ENCODE assay signal across 8 mouse cellular contexts in the genomic region with DNA sequence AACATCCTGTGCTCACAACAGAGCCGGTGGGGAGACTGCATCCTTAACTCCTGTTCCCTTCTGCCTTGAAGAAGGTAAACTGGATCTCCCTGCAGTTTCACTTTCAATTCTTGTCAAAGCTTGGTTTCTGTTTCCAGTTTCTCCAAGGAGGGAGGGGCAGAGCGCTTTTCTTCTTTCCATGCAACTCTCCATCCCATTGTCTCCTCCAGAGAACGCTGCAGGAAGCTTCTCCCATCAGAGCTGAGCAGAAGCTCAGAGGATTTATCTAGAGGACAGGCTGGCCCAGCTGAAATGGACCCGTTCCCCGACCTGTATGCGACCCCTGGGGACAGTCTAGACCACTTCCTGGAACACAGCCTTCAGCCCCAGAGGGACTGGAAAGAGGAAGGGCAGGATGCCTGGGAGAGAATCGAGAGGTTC. TPM values are rescaled to one million over a fixed set of nuclear protein-coding genes. Genes with fewer than 3 reads are reported as not detected.
DNase-seq lines count a peak whose midpoint lies in the region; ATAC-seq and TF ChIP-seq lines count a peak whose summit lies in the region.

No protein-coding gene starts in this region.

- DNase-seq in 416B (ENCODE audit: low read depth) (peak; percentile 47), MEL (ENCODE audit: low read depth, low spot score) (no peak)
- peak; percentile 98 for DNase-seq in heart, adult 11 months
- peak; percentile 41 for DNase-seq in lung, adult 2 months
- DNase-seq in splenic B cell, adult 2 months (ENCODE audit: low read depth, low spot score), result peak; percentile 39
- DNase-seq in embryo, embryonic 11 days, result no peak
- no peak for DNase-seq in spleen, postnatal 36 days (ENCODE audit: low spot score in 2 of 2)

- no peak for TF ChIP-seq EP300 in MEL (IDR thresholded peaks at IDR 0.05; ENCODE audit: low read depth in 1 of 2, low read length in 2 of 2)

- H3K9me3 ChIP-seq in MEL (replicated peaks; ENCODE audit: insufficient read depth, low read length), result no peaks in the 10 kb centered on the region
- no peaks in the 10 kb centered on the region for H3K9me3 ChIP-seq in intestine, postnatal 0 days (ENCODE audit: control insufficient read depth)

- H3K79me2 ChIP-seq in MEL (ENCODE audit: control insufficient read depth, insufficient read depth, low read length, poor library complexity), result no peaks in the 10 kb centered on the region

- peaks cover 8 to 17% of the 10 kb centered on the region in 2 experiments for H3K27me3 ChIP-seq in MEL (ENCODE audit: control insufficient read depth in 1 of 2, insufficient read depth in 2 of 2, low read length in 2 of 2)
- no peaks in the 10 kb centered on the region for H3K27me3 ChIP-seq in intestine, postnatal 0 days (replicated peaks; ENCODE audit: control insufficient read depth, insufficient read depth, low read length)
- H3K27me3 ChIP-seq in splenic B cell, adult 2 months (ENCODE audit: control insufficient read depth, insufficient read depth, low read length, poor library complexity, severe bottlenecking), result no peaks in the 10 kb centered on the region

- H3K36me3 ChIP-seq in MEL (ENCODE audit: control insufficient read depth in 1 of 2, insufficient read depth in 2 of 2, low read length in 2 of 2), result no peaks in the 10 kb centered on the region
- peaks cover 6% of the 10 kb centered on the region; the same call in 1 of the 2 replicates for H3K36me3 ChIP-seq in intestine, postnatal 0 days (ENCODE audit: control insufficient read depth, insufficient read depth)
- no peaks in the 10 kb centered on the region for H3K36me3 ChIP-seq in splenic B cell, adult 2 months (ENCODE audit: control insufficient read depth, insufficient read depth, low read length, poor library complexity, severe bottlenecking)

- H3K4me3 ChIP-seq in MEL (ENCODE audit: control insufficient read depth in 1 of 2, insufficient read depth in 1 of 2, low read depth in 2 of 2, low read length in 2 of 2), result peak overlapping the region; percentile 18 to 50
- peak overlapping the region; percentile 46 for H3K4me3 ChIP-seq in intestine, postnatal 0 days (ENCODE audit: low read depth, low read length)
- peak overlapping the region; percentile 65 for H3K4me3 ChIP-seq in lung, adult 2 months (replicated peaks; ENCODE audit: extremely low read depth, low read depth, low read length)

- H3K9ac ChIP-seq in MEL (ENCODE audit: control insufficient read depth, low read depth, low read length, poor library complexity, severe bottlenecking), result no peak overlapping the region
- H3K9ac ChIP-seq in intestine, postnatal 0 days (ENCODE audit: low read depth, low read length), result peak overlapping the region; percentile 43

- no peak for TF ChIP-seq CTCF in MEL (IDR thresholded peaks at IDR 0.05 in 2 of 3, conservative IDR thresholded peaks at IDR 0.05 in 1 of 3; ENCODE audit: control insufficient read depth in 1 of 3, insufficient read depth in 1 of 3, low read depth in 2 of 3, low read length in 3 of 3, poor library complexity in 1 of 3, severe bottlenecking in 1 of 3)
- no peak for TF ChIP-seq CTCF in intestine, postnatal 0 days (IDR thresholded peaks at IDR 0.05; ENCODE audit: low read depth)
- TF ChIP-seq CTCF in lung, adult 2 months (IDR thresholded peaks at IDR 0.05; ENCODE audit: insufficient read depth, low read length), result no peak

- peaks cover 0 to 3% of the 10 kb centered on the region in 2 experiments; a peak in 3 of 4 replicates for H3K4me1 ChIP-seq in MEL (ENCODE audit: control insufficient read depth in 1 of 2, insufficient read depth in 2 of 2, low read length in 2 of 2)
- no peaks in the 10 kb centered on the region for H3K4me1 ChIP-seq in intestine, postnatal 0 days (replicated peaks; ENCODE audit: control insufficient read depth, insufficient read depth, low read length)
- 0 out of 2 replicates have a peak, but pooled peaks cover 2% of the 10 kb centered on the region for H3K4me1 ChIP-seq in lung, adult 2 months (ENCODE audit: control insufficient read depth, insufficient read depth, low read length)

- no peak overlapping the region for H3K27ac ChIP-seq in MEL (ENCODE audit: control insufficient read depth, low read depth, low read length)
- peak overlapping the region; percentile 72 for H3K27ac ChIP-seq in intestine, postnatal 0 days (ENCODE audit: low read depth, low read length)

- peak overlapping the region; percentile 63 for H3K4me2 ChIP-seq in intestine, postnatal 0 days (replicated peaks; ENCODE audit: low read depth)

- WGBS in intestine, postnatal 0 days, result 4% methylated on average over 7 of the region's 7 CpGs
- WGBS in lung, adult 2 months, result under 1% methylated on average over 7 of the region's 7 CpGs

- no peak for TF ChIP-seq RAD21 in MEL (IDR thresholded peaks at IDR 0.05; ENCODE audit: low read depth, low read length)

- ATAC-seq in intestine, postnatal 0 days, result peak; percentile 70

- no peak for TF ChIP-seq POLR2A in MEL (IDR thresholded peaks at IDR 0.05; ENCODE audit: control insufficient read depth in 1 of 2, insufficient read depth in 1 of 2, low read depth in 1 of 2, low read length in 2 of 2, poor library complexity in 1 of 2)
- TF ChIP-seq POLR2A in lung, adult 2 months (IDR thresholded peaks at IDR 0.05; ENCODE audit: borderline replicate concordance, extremely low read depth, low read depth, low read length), result peak; percentile 30; the same call in 1 of the 2 replicates

TF ChIP-seq in MEL, 35 proteins besides CTCF, POLR2A, EP300 and RAD21:
- TF ChIP-seq MYB (IDR thresholded peaks at IDR 0.05; ENCODE audit: low read depth, low read length) (no peak), RCOR1 (IDR thresholded peaks at IDR 0.05; ENCODE audit: low read depth, low read length) (no peak), ZKSCAN1 (IDR thresholded peaks at IDR 0.05; ENCODE audit: low read depth, low read length) (no peak), ZC3H11A (IDR thresholded peaks at IDR 0.05; ENCODE audit: low read depth, low read length) (no peak), MYC (IDR thresholded peaks at IDR 0.05; ENCODE audit: low read depth, low read length) (no peak), ZNF384 (IDR thresholded peaks at IDR 0.05; ENCODE audit: low read depth, low read length) (no peak), HCFC1 (IDR thresholded peaks at IDR 0.05; ENCODE audit: low read depth, low read length) (no peak), ETS1 (IDR thresholded peaks at IDR 0.05; ENCODE audit: low read depth, low read length) (no peak), POLR2AphosphoS2 (IDR thresholded peaks at IDR 0.05; ENCODE audit: low read length) (no peak), MAFK (IDR thresholded peaks at IDR 0.05; ENCODE audit: borderline replicate concordance, low read depth, low read length) (no peak), JUND (IDR thresholded peaks at IDR 0.05; ENCODE audit: low read depth, low read length) (no peak), TCF12 (IDR thresholded peaks at IDR 0.05; ENCODE audit: low read depth, low read length) (no peak), UBTF (IDR thresholded peaks at IDR 0.05; ENCODE audit: borderline replicate concordance, insufficient read depth, low read depth, low read length) (no peak), NELFE (IDR thresholded peaks at IDR 0.05; ENCODE audit: low read depth, low read length) (no peak), POLR2AphosphoS5 (IDR thresholded peaks at IDR 0.05; ENCODE audit: borderline replicate concordance, low read depth, low read length) (no peak), TBP (IDR thresholded peaks at IDR 0.05; ENCODE audit: low read depth, low read length) (no peak), USF1 (IDR thresholded peaks at IDR 0.05; ENCODE audit: low read depth, low read length) (no peak), ELF1 (IDR thresholded peaks at IDR 0.05; ENCODE audit: low read depth, low read length) (no peak)
TF ChIP-seq in MEL: peak in this region for 0.

RNA-seq across cellular contexts. Expression of gene Oasl2, which starts 0.6 kb away (rescaled TPM):
- 0.27 TPM in 1 of 2 replicates, not detected in the other for total RNA-seq in MEL (2012; rRNA removed)
- under 1 TPM in 1 of 2 experiments, not detected in 1; 0.63 TPM for polyA plus RNA-seq in MEL (2012; ENCODE audit: insufficient read depth in 1 of 2, insufficient read length in 2 of 2, low read depth in 1 of 2, low replicate concordance in 2 of 2, missing spikeins in 1 of 2)
- 78.7 and 88.6 TPM in 2 replicates for polyA plus RNA-seq in intestine, postnatal 0 days (2015; fragmentation: Nextera tagmentation; extraction: Ambion mirVana)
- 17.0 and 21.4 TPM in 2 replicates for polyA plus RNA-seq in lung, adult 2 months (2012; rRNA removed)

RNA-seq across cellular contexts. Expression of gene Oasl1, which starts 25.7 kb away (rescaled TPM):
- total RNA-seq in MEL (2012; rRNA removed), result 8.2 and 11.5 TPM in 2 replicates
- 10 to 100 TPM in 1 of 2 experiments, not detected in 1; 33.3 TPM for polyA plus RNA-seq in MEL (2012; ENCODE audit: insufficient read depth in 1 of 2, insufficient read length in 2 of 2, low read depth in 1 of 2, low replicate concordance in 2 of 2, missing spikeins in 1 of 2)
- 20.1 and 25.5 TPM in 2 replicates for polyA plus RNA-seq in intestine, postnatal 0 days (2015; fragmentation: Nextera tagmentation; extraction: Ambion mirVana)
- 2.3 and 2.7 TPM in 2 replicates for polyA plus RNA-seq in lung, adult 2 months (2012; rRNA removed)

RNA-seq across cellular contexts. Expression of gene Gm9936, which starts 38.9 kb away (rescaled TPM):
- total RNA-seq in MEL (2012; rRNA removed), result not detected in 2 replicates
- polyA plus RNA-seq in MEL (2012; ENCODE audit: insufficient read depth in 1 of 2, insufficient read length in 2 of 2, low read depth in 1 of 2, low replicate concordance in 2 of 2, missing spikeins in 1 of 2), result not detected
- polyA plus RNA-seq in intestine, postnatal 0 days (2015; fragmentation: Nextera tagmentation; extraction: Ambion mirVana), result 0.08 TPM in 1 of 2 replicates, not detected in the other
- not detected in 2 replicates for polyA plus RNA-seq in lung, adult 2 months (2012; rRNA removed)

RNA-seq across cellular contexts. Expression of gene 4930519G04Rik, which starts 43.9 kb away (rescaled TPM):
- total RNA-seq in MEL (2012; rRNA removed), result not detected in 2 replicates
- polyA plus RNA-seq in MEL (2012; ENCODE audit: insufficient read depth in 1 of 2, insufficient read length in 2 of 2, low read depth in 1 of 2, low replicate concordance in 2 of 2, missing spikeins in 1 of 2), result not detected
- not detected in 2 replicates for polyA plus RNA-seq in intestine, postnatal 0 days (2015; fragmentation: Nextera tagmentation; extraction: Ambion mirVana)
- not detected in 2 replicates for polyA plus RNA-seq in lung, adult 2 months (2012; rRNA removed)

RNA-seq across cellular contexts. Expression of gene 2210016L21Rik, which starts 44.6 kb away (rescaled TPM):
- 14.4 and 16.2 TPM in 2 replicates for total RNA-seq in MEL (2012; rRNA removed)
- 10 to 100 TPM in 1 of 2 experiments, not detected in 1; 46.1 TPM for polyA plus RNA-seq in MEL (2012; ENCODE audit: insufficient read depth in 1 of 2, insufficient read length in 2 of 2, low read depth in 1 of 2, low replicate concordance in 2 of 2, missing spikeins in 1 of 2)
- polyA plus RNA-seq in intestine, postnatal 0 days (2015; fragmentation: Nextera tagmentation; extraction: Ambion mirVana), result 55.6 and 56.5 TPM in 2 replicates
- polyA plus RNA-seq in lung, adult 2 months (2012; rRNA removed), result 15.9 and 16.6 TPM in 2 replicates

Comparison
In these comparisons a context has a peak if more than half of its experiments do, and no peak if none do; other contexts are left out.
1. DNase-seq: peak in 416B (single experiment), heart, adult 11 months (single experiment), lung, adult 2 months (single experiment) and splenic B cell, adult 2 months (single experiment); none in MEL (single experiment), embryo, embryonic 11 days (single experiment) and spleen, postnatal 36 days (0 of 2).
2. RNA of gene Oasl2, which starts 0.6 kb away (polyA plus RNA-seq): 78.7 to 88.6 TPM in intestine, postnatal 0 days and 17.0 to 21.4 TPM in lung, adult 2 months; 0.63 TPM in MEL; every median in the first group is over 10 times any median in the second.
3. Peak in every context shown above with its lines, with median percentiles within 50 percentile points of each other: H3K4me3 ChIP-seq.